Comparison of ENCODE assay signal across 13 mouse cellular contexts in the genomic region with DNA sequence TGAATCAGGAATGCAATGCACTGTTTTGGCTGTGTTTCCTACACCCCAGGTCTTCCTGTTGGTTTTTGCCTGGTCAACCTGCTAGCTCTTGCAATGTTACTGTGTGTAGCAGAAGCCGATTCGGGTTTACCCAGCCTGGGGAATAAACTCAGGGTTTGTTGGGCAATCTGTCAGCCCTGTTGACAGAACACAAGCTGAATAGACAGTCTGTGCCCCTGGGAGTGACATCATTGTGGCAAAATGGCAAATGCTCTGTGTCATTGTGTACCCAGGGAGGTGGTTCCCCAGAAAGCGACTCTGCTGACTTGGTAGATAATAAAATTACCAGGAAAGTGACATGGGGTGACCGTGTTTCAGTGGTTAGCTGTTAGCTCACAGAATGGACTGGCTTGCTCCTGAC. TPM values are rescaled to one million over a fixed set of nuclear protein-coding genes. Genes with fewer than 3 reads are reported as not detected.
DNase-seq lines count a peak whose midpoint lies in the region; ATAC-seq and TF ChIP-seq lines count a peak whose summit lies in the region.
"Had no signal": no experiment of that assay in that cellular context is flagged by ENCODE, and none has a peak within 500 bp of the region (broad histone marks: within the 10 kb centered on the region; RNA-seq: fewer than 3 reads in every experiment).

No protein-coding gene starts in this region.

- in situ Hi-C loops in CH12.LX (cut with MboI; ENCODE audit: low pct_ligation_motif_present, low pct_unique_long_range_greater_than_20kb, low sequenced_read_pairs), result loop anchor here (5.0 kb wide), 1 partner anchor 36 kb away; no protein-coding TSS in a partner anchor

- H3K9ac ChIP-seq in CH12.LX (ENCODE audit: insufficient read depth, low read depth), result no peak overlapping the region
- no peak overlapping the region for H3K9ac ChIP-seq in liver, embryonic 16.5 days (ENCODE audit: low read depth, low read length)
- H3K9ac ChIP-seq: neural tube, embryonic 15.5 days had no signal

- peak; percentile 8 for DNase-seq in gastrocnemius, adult 2 months
- DNase-seq in gastrocnemius, postnatal 4 days (ENCODE audit: low spot score in 2 of 2), result no peak
- DNase-seq in CH12.LX (ENCODE audit: extremely low read depth), result no peak
- DNase-seq in gastrocnemius, postnatal 25 days, result no peak
- DNase-seq in gastrocnemius, adult 18-20 months (ENCODE audit: low spot score), result no peak
- DNase-seq in urinary bladder, postnatal 4 days (ENCODE audit: low spot score in 2 of 2), result no peak

- no peak overlapping the region for H3K27ac ChIP-seq in gastrocnemius, adult 2 months
- H3K27ac ChIP-seq in CH12.LX (ENCODE audit: insufficient read depth, low read depth), result no peak overlapping the region
- H3K27ac ChIP-seq in liver, embryonic 16.5 days (ENCODE audit: low read length), result peak overlapping the region; percentile 42
- H3K27ac ChIP-seq: neural tube, embryonic 15.5 days had no signal

- ATAC-seq in granulocyte monocyte progenitor cell, adult 5-6 weeks (replicated peaks; ENCODE audit: poor library complexity, severe bottlenecking), result peak; percentile 63
- ATAC-seq in liver, embryonic 16.5 days (ENCODE audit: low read depth), result peak; percentile 91

- H3K27me3 ChIP-seq in CH12.LX (replicated peaks), result no peaks in the 10 kb centered on the region
- H3K27me3 ChIP-seq in liver, embryonic 16.5 days (ENCODE audit: control insufficient read depth, insufficient read depth, low read depth, low read length), result no peaks in the 10 kb centered on the region
- H3K27me3 ChIP-seq: neural tube, embryonic 15.5 days had no signal

- intact Hi-C loops in gastrocnemius, adult 2 months (cut with DNase I), result loop anchor here (1.0 to 2.0 kb wide), 2 partner anchors 50 to 176 kb away; no protein-coding TSS in a partner anchor

- no peak for TF ChIP-seq CTCF in gastrocnemius, adult 2 months (IDR thresholded peaks at IDR 0.05)
- TF ChIP-seq CTCF in CH12.LX (conservative IDR thresholded peaks at IDR 0.05 in 1 of 2, IDR thresholded peaks at IDR 0.05 in 1 of 2; ENCODE audit: low read depth in 2 of 2, low read length in 2 of 2), result no peak

- H3K4me2 ChIP-seq in CH12.LX (ENCODE audit: insufficient read depth, low read depth, poor library complexity, severe bottlenecking), result no peak overlapping the region
- H3K4me2 ChIP-seq in liver, embryonic 16.5 days (ENCODE audit: low read depth, low read length), result no peak overlapping the region
- H3K4me2 ChIP-seq: neural tube, embryonic 15.5 days had no signal

- no peak for TF ChIP-seq EP300 in CH12.LX (IDR thresholded peaks at IDR 0.05; ENCODE audit: low read length)

- no peak for TF ChIP-seq RAD21 in CH12.LX (IDR thresholded peaks at IDR 0.05; ENCODE audit: low read depth, low read length)

- H3K36me3 ChIP-seq in CH12.LX (replicated peaks in 1 of 2; ENCODE audit: control insufficient read depth in 1 of 2, insufficient read depth in 1 of 2, low read length in 1 of 2), result peaks cover 0 to 1% of the 10 kb centered on the region in 2 experiments
- H3K36me3 ChIP-seq in liver, embryonic 16.5 days (ENCODE audit: control insufficient read depth, insufficient read depth), result no peaks in the 10 kb centered on the region
- H3K36me3 ChIP-seq: neural tube, embryonic 15.5 days had no signal

- WGBS in liver, embryonic 16.5 days (ENCODE audit: insufficient replicate concordance), result 24% methylated on average over 4 of the region's 4 CpGs

- no peaks in the 10 kb centered on the region for H3K79me2 ChIP-seq in CH12.LX (replicated peaks; ENCODE audit: control insufficient read depth, extremely low read depth, insufficient read depth, poor library complexity, severe bottlenecking)

- no peaks in the 10 kb centered on the region for H3K9me3 ChIP-seq in CH12.LX (replicated peaks; ENCODE audit: low read length)
- no peaks in the 10 kb centered on the region for H3K9me3 ChIP-seq in liver, embryonic 16.5 days (replicated peaks; ENCODE audit: control insufficient read depth, low read length)
- H3K9me3 ChIP-seq: neural tube, embryonic 15.5 days had no signal

- TF ChIP-seq POLR2A in CH12.LX (IDR thresholded peaks at IDR 0.05; ENCODE audit: low read depth, low read length), result no peak

- H3K4me1 ChIP-seq in CH12.LX (ENCODE audit: control insufficient read depth in 1 of 2, insufficient read depth in 2 of 2), result peaks cover 0 to 21% of the 10 kb centered on the region in 2 experiments; a peak in 2 of 4 replicates
- H3K4me1 ChIP-seq in liver, embryonic 16.5 days (ENCODE audit: control insufficient read depth, low read depth, low read length), result peaks cover 4% of the 10 kb centered on the region
- H3K4me1 ChIP-seq: neural tube, embryonic 15.5 days had no signal

- no peak overlapping the region for H3K4me3 ChIP-seq in gastrocnemius, adult 2 months
- no peak overlapping the region for H3K4me3 ChIP-seq in CH12.LX (replicated peaks in 1 of 3; ENCODE audit: low read depth in 2 of 3, low read length in 2 of 3, poor library complexity in 1 of 3)
- no peak overlapping the region for H3K4me3 ChIP-seq in liver, embryonic 16.5 days (ENCODE audit: low read depth, low read length)
- H3K4me3 ChIP-seq: neural tube, embryonic 15.5 days had no signal

- dilution Hi-C loops in CH12.LX (cut with MboI; ENCODE audit: extremely low pct_ligation_motif_present, extremely low pct_unique_long_range_greater_than_20kb, low sequenced_read_pairs), result no loop called here

TF ChIP-seq in CH12.LX, 34 proteins besides CTCF, POLR2A, EP300 and RAD21:
- TF ChIP-seq ETS1 (conservative IDR thresholded peaks at IDR 0.05; ENCODE audit: low read depth, low read length) (peak; percentile 42), ZKSCAN1 (IDR thresholded peaks at IDR 0.05; ENCODE audit: borderline replicate concordance, low read depth, low read length) (no peak)
TF ChIP-seq in CH12.LX: peak in this region for 1.

RNA-seq across cellular contexts. Expression of a gene that starts 45.1 kb away (rescaled TPM):
- total RNA-seq in gastrocnemius, adult 2 months (2021), result 10 to 100 TPM; 48.4 to 54.4 TPM
- 10 to 100 TPM; 79.9 to 82.7 TPM for total RNA-seq in gastrocnemius, postnatal 4 days (2021)
- total RNA-seq in CH12.LX (2012; rRNA removed) (31.9 and 35.9 TPM in 2 replicates), CH12.LX (2014; rRNA removed) (14.7 and 18.8 TPM in 2 replicates)
- 62.2 and 67.7 TPM in 2 replicates for polyA plus RNA-seq in CH12.LX (2012; ENCODE audit: insufficient read length, low read depth)
- total RNA-seq in granulocyte monocyte progenitor cell, adult 5-6 weeks (2014; fragmentation: Nextera tagmentation), result 11.0 and 12.9 TPM in 2 replicates
- 8.8 and 14.8 TPM in 2 replicates for total RNA-seq in granulocyte monocyte progenitor cell, adult 5-6 weeks (2017)
- polyA plus RNA-seq in liver, embryonic 16.5 days (2015; fragmentation: Nextera tagmentation; extraction: Ambion mirVana), result 2.7 and 2.8 TPM in 2 replicates
- total RNA-seq in gastrocnemius, postnatal 25 days (2021), result 10 to 100 TPM; 35.7 to 41.4 TPM
- 10 to 100 TPM; 44.9 to 46.5 TPM for total RNA-seq in gastrocnemius, adult 18-20 months (2021)

RNA-seq across cellular contexts. Expression of a gene that starts 46.9 kb away (rescaled TPM):
- under 1 TPM in 1 of 2 experiments, not detected in 1; 0.22 TPM for total RNA-seq in gastrocnemius, adult 2 months (2021)
- under 1 TPM; 0.07 to 0.10 TPM for total RNA-seq in gastrocnemius, postnatal 4 days (2021)
- total RNA-seq in CH12.LX (2012; rRNA removed) (0.21 and 0.51 TPM in 2 replicates), CH12.LX (2014; rRNA removed) (0.09 TPM in 1 of 2 replicates, not detected in the other)
- polyA plus RNA-seq in CH12.LX (2012; ENCODE audit: insufficient read length, low read depth), result 0.34 and 0.44 TPM in 2 replicates
- not detected in 2 replicates for total RNA-seq in granulocyte monocyte progenitor cell, adult 5-6 weeks (2014; fragmentation: Nextera tagmentation)
- not detected in 2 replicates for total RNA-seq in granulocyte monocyte progenitor cell, adult 5-6 weeks (2017)
- polyA plus RNA-seq in liver, embryonic 16.5 days (2015; fragmentation: Nextera tagmentation; extraction: Ambion mirVana), result 0.70 and 0.78 TPM in 2 replicates
- under 1 TPM; 0.08 to 0.43 TPM for total RNA-seq in gastrocnemius, postnatal 25 days (2021)
- total RNA-seq in gastrocnemius, adult 18-20 months (2021), result under 1 TPM; 0.02 to 0.41 TPM
- total RNA-seq: hematopoietic stem cell, adult 5-6 weeks; left cerebral cortex, postnatal 14 days; midbrain, postnatal 0 days had no signal
- polyA plus RNA-seq: CD4-positive, CD25-positive, alpha-beta regulatory T cell, adult 4 months; midbrain, postnatal 0 days had no signal
